Mouse (Mus musculus) spleen, embryonic (tissue): ENCODE measurements around the gene Sec14l4.
"Not testable (repeated sequence)": the region's sequence is repeated elsewhere in the genome, so short reads cannot be mapped to it uniquely, and the experiment has no call there.

ENCODE experiments used
- CTCF ChIA-PET: fragments of 350-600 bp; sonication (Branson Sonifier 250); formaldehyde crosslinking; loops from one replicate; lab custom pipeline; 2022; lab: Charles Lee

The Sec14l4 gene

DNA sequence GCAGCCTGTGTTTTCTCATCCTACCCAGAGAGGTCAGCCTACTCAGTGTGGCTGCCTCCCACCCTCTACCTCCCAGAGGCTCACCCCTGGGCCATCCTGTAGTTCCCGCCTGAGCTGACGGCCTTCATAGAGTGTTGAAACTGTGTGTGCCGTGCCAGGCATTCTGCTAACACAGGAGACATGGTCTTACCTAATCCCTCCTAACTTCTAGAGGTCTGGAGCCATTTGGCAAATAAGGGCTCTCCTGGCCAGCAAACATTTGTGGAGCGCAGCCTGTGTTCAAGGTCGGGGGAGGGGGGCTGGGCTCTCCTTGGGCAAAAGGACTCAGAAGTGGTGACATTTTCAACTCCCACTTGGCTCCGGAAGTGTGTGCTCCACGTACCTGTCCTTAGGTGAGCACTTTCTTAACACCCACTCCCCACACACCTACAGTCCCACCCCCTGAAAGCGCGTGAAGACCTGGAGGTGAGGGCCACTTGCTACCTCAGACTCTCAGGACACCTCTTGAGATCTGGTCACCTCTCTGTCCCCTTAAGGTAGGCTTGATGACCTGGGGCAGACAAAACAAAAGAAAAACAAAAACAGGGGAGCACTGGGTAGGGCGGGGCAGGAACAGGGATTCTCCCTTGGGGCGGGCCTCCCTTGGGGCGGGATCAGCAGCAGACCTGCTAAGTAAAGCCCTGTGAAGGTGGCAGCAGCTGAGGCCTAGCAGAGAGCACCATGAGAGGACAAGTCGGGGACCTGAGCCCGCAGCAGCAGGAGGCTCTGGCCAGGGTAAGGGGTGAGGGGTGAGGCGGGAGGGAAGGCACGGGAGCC, at the start of gene Sec14l4:
TSS of gene Sec14l4 (plus strand) at position 337 of the 816 bp plus-strand sequence.
- CTCF ChIA-PET, result no interaction called here

DNA sequence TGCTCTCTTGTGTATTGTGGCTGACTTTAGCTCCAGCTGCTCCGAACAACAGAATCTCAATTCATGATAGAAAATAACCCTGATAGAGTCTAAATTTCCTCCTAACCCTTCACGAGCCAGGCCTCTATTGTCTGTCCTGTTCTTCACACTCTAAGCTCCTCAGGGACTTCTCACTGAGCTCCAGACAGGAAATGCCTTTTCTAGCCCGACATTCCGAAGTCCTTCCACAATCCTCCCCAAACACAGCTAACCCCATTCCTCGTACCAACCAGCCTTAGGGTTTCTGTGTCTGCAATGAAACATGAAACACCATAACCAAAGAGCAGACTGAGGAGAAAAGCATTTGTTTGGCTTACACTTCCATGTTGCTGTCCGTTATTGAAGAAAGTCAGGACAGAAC, 49.7 kb upstream of the Sec14l4 start:
- CTCF ChIA-PET, result no interaction called here

GRCm38 (mm10) chr11:3982275-3983209, 48.7 kb upstream of the Sec14l4 start:
- CTCF ChIA-PET, result no interaction called here

DNA sequence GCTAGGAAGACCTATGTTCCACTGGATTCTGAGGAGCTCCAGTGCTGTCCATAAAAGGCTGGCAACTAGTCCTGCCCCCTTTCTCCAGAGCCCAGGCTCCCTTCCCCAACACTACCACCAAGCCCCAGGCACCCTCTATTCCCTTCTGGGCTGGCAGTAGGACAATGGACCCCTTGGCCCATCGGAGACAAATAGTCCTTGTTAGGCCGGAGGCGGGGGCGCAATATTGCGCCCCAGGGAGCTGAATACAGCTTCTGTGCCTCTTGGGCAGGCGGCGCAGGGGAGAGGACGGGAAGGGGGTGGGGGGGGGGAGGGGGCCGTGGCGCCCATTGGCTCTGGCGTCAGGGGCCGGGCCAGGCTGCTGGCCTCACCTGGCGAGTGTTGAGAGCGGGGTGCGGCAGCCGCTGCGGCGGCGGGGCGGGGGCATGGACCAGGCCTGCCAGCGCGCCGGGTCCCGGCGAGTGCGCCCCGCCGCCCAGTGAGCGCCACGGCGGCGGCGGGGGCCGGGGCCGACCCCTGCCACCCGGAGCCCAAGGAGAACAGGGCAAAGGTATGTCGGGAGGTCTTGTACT, 47.9 kb upstream of the Sec14l4 start, which contains the start of gene Gal3st1:
TSS of gene Gal3st1 (plus strand) at position 346 of the 572 bp plus-strand sequence.
- CTCF ChIA-PET, result interaction anchor here (0.6 kb wide), 1 partner anchor 432 kb away, joined by 6 read pairs; no protein-coding TSS in a partner anchor

GRCm38 (mm10) chr11:3983863-3984745, 47.2 kb upstream of the Sec14l4 start:
- CTCF ChIA-PET, result interaction anchor here (0.6 kb wide), 1 partner anchor 432 kb away, joined by 6 read pairs; no protein-coding TSS in a partner anchor

GRCm38 (mm10) chr11:3989748-3990147, 41.5 kb upstream of the Sec14l4 start:
- CTCF ChIA-PET, result no interaction called here

- CTCF ChIA-PET, result no interaction called here
These were observed 38.1 kb upstream of the Sec14l4 start for GRCm38 (mm10) chr11:3993132-3993531.

DNA sequence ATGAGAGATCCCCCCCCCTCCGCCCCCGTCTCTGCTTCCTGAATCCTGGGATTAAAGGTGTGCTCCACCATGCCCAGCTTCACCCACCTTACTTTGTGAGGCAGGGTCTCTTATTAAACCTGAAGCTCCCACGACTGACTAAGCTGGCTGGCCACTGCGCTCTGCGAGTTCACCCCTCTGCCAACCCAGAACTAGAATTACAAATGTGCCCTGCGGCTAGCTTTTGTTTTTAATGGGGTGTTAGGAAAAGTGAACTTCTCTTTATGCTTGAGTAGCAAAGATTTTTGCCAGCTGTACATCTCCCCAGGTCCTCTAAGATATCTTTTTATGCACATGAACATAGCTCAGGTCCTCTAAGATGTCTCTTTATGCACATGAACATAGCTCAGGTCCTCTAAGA, 37.3 kb upstream of the Sec14l4 start:
- CTCF ChIA-PET, result no interaction called here

DNA sequence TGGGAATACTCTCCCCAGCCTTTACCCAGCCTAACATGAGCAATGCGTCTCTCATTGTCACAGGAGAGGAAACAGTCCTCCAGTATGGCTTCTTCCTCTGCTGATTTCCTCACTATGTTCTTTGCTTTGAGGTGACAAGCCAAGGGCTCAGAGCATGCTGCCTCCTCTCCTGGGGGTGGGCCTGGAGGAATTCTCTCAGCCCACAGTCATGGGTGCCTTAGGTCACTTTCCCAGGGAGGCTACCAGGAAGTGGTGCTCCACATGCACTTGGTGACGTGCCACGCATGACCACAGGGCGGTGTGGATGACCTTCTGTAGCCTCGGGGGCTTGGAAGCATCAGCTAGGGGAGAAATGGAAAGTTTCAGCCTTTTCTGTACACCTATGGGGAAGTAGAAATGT, 35.8 kb upstream of the Sec14l4 start:
- CTCF ChIA-PET, result no interaction called here

GRCm38 (mm10) chr11:3996840-3997239, 34.4 kb upstream of the Sec14l4 start:
- CTCF ChIA-PET, result no interaction called here

- CTCF ChIA-PET, result no interaction called here
These were observed 33.1 kb upstream of the Sec14l4 start for GRCm38 (mm10) chr11:3997978-3998720.

GRCm38 (mm10) chr11:3999547-3999946, 31.7 kb upstream of the Sec14l4 start:
- CTCF ChIA-PET, result no interaction called here

DNA sequence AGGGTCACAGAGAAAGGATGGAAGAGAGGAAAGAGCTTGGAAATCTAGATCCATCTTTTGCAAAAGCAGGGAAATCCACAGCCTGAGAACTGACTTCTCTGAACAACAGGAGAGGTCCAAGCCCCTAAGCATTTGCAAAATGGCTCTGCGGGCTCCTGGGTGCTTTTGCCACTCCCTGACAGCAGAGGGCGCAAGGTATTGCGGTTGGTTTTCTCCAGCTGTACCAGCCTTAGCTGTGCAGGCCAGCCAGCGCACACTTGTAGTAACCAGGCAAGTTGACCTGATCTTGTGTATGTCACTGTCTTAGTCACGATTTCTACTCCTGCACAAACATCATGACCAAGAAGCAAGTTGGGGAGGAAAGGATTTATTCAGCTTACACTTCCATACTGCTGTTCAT, 29.7 kb upstream of the Sec14l4 start:
- CTCF ChIA-PET, result no interaction called here

GRCm38 (mm10) chr11:4005220-4005805, 25.9 kb upstream of the Sec14l4 start:
- CTCF ChIA-PET, result no interaction called here

- CTCF ChIA-PET, result no interaction called here
These were observed 24.8 kb upstream of the Sec14l4 start for GRCm38 (mm10) chr11:4006462-4006861.

DNA sequence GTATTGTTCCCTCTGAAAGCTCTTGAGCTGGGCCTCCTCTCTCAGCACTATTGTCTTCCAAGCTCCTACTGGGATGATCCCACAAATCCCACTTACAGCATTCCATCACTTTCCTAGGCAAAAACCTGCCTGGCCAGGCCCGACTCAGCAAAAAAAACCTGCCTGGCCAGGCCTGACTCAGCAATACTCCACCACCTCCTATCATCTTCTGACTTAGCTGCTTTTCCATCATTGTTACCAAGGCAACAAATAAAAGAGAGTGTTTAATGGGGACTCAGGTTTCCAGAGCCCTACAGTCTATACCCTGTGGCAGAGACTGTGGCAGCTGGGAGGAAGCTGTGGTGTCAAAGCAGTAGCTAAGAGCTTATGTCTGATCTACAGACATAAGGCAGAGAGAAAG, 18.6 kb upstream of the Sec14l4 start:
- CTCF ChIA-PET, result no interaction called here

- CTCF ChIA-PET, result not testable (repeated sequence)
These were observed 15.5 kb upstream of the Sec14l4 start for GRCm38 (mm10) chr11:4015796-4016195.

DNA sequence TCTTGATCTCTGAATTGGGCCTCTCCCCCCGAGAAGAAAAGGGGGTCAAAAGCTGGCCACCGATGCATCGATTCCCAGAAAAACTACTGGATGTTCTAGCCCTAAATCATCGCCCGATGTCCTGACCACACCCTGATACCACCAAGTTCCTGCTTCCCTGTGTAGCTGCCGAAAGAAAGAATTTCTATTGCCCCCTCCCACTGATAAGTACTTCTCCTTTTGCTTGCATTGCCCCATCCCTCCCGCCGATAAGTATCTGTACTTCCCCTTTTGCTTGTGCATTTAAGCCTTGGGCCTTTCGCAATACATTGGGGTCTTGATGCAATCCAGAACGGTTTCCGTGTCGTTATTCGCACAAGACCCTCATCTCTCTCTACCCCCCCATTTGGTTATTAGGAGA, 9.2 kb upstream of the Sec14l4 start:
- CTCF ChIA-PET, result not testable (repeated sequence)

- CTCF ChIA-PET, result no interaction called here
These were observed 7.9 kb upstream of the Sec14l4 start for GRCm38 (mm10) chr11:4023321-4023720.

- CTCF ChIA-PET, result no interaction called here
These were observed 4.2 kb upstream of the Sec14l4 start for GRCm38 (mm10) chr11:4027066-4027465.
